18 mouse cellular contexts compared by ENCODE assay signal in the genomic region with DNA sequence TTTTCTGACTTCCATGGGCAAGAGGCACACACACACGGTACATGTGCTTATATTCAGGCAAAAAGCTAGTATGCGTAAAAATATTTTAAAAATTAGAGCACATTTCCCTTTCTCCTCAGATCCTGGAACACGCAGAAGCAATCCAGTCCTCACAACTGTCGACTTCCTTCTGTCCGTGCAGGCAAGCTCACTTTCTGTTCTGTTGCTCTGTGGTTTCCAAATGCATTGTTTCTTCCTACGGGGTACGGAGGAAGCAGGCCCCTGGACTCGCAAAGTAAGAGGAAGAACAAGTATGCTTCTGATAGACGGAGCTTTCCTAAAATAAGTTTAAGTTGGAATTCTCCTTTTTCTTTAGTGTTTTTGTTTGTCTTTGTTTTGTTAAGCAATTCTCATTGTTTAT. TPM values are rescaled to one million over a fixed set of nuclear protein-coding genes. Genes with fewer than 3 reads are reported as not detected.
DNase-seq lines count a peak whose midpoint lies in the region; ATAC-seq and TF ChIP-seq lines count a peak whose summit lies in the region.
"Had no signal": no experiment of that assay in that cellular context is flagged by ENCODE, and none has a peak within 500 bp of the region (broad histone marks: within the 10 kb centered on the region; RNA-seq: fewer than 3 reads in every experiment).

No protein-coding gene starts in this region.

- WGBS in liver, embryonic 12.5 days (ENCODE audit: insufficient replicate concordance) = 35% methylated on average over 9 of the region's 9 CpGs
- WGBS in liver, embryonic 11.5 days = 57% methylated on average over 9 of the region's 9 CpGs
- WGBS in bone marrow, adult 2 months = 7% methylated on average over 9 of the region's 9 CpGs
- WGBS in macrophage (ENCODE audit: missing documents) = 0% methylated on average over 9 of the region's 9 CpGs

- H3K36me3 ChIP-seq in liver, embryonic 12.5 days = peaks cover 3% of the 10 kb centered on the region
- H3K36me3 ChIP-seq in liver, embryonic 11.5 days (ENCODE audit: control insufficient read depth, insufficient read depth, low read length) = no peaks in the 10 kb centered on the region
- no peaks in the 10 kb centered on the region for H3K36me3 ChIP-seq in macrophage (ENCODE audit: inconsistent target)

- no peak overlapping the region for H3K9ac ChIP-seq in liver, embryonic 12.5 days
- H3K9ac ChIP-seq in liver, embryonic 11.5 days (ENCODE audit: low read depth, low read length) = no peak overlapping the region
- H3K9ac ChIP-seq: forebrain, embryonic 13.5 days; limb, embryonic 12.5 days had no signal

- intact Hi-C loops in gastrocnemius, adult 2 months (cut with DNase I) = no loop called here

- no peak for DNase-seq in gastrocnemius, adult 2 months
- DNase-seq in gastrocnemius, adult 18-20 months (ENCODE audit: low spot score) = no peak
- no peak for DNase-seq in liver, embryonic 11.5 days (ENCODE audit: low spot score)
- no peak for DNase-seq in left cerebral cortex, adult 8-10 months (ENCODE audit: low spot score in 2 of 2)
- DNase-seq: adrenal gland, postnatal 25 days; cerebellum, adult 2 months; layer of hippocampus, adult 9-11 months; right cerebral cortex, postnatal 4 days had no signal

- peaks cover 45% of the 10 kb centered on the region for H3K4me1 ChIP-seq in liver, embryonic 12.5 days
- peaks cover 3% of the 10 kb centered on the region; the same call in 1 of the 2 replicates for H3K4me1 ChIP-seq in liver, embryonic 11.5 days (replicated peaks; ENCODE audit: control insufficient read depth, insufficient read depth, low read length)
- peaks cover 9% of the 10 kb centered on the region for H3K4me1 ChIP-seq in bone marrow, adult 2 months (ENCODE audit: control insufficient read depth, insufficient read depth, low read length)
- H3K4me1 ChIP-seq: forebrain, embryonic 13.5 days had no signal

- no peak for ATAC-seq in liver, embryonic 12.5 days
- no peak for ATAC-seq in liver, embryonic 11.5 days (replicated peaks; ENCODE audit: low FRiP score)
- ATAC-seq in cerebellum, adult (ENCODE audit: insufficient number of reproducible peaks, low FRiP score, low TSS enrichment) = no peak
- ATAC-seq: forebrain, embryonic 13.5 days; hindbrain, postnatal 0 days had no signal

- H3K27ac ChIP-seq in gastrocnemius, adult 2 months = peak overlapping the region; percentile 20; the same call in 1 of the 2 replicates
- H3K27ac ChIP-seq in liver, embryonic 12.5 days = no peak overlapping the region; the same call in 1 of the 2 replicates
- H3K27ac ChIP-seq in liver, embryonic 11.5 days (ENCODE audit: low read depth, low read length) = no peak overlapping the region
- H3K27ac ChIP-seq in bone marrow, adult 2 months (ENCODE audit: control insufficient read depth, insufficient read depth, low read depth, low read length, poor library complexity) = peak overlapping the region; percentile 22; the same call in 1 of the 2 replicates
- peak overlapping the region; percentile 78 for H3K27ac ChIP-seq in macrophage
- H3K27ac ChIP-seq: forebrain, embryonic 13.5 days; hindbrain, postnatal 0 days; kidney, postnatal 0 days; limb, embryonic 12.5 days had no signal

- peak overlapping the region; percentile 5; the same call in 1 of the 2 replicates for H3K4me2 ChIP-seq in liver, embryonic 12.5 days
- H3K4me2 ChIP-seq in liver, embryonic 11.5 days = no peak overlapping the region
- H3K4me2 ChIP-seq: forebrain, embryonic 13.5 days; heart, embryonic 11.5 days; limb, embryonic 12.5 days; midbrain, embryonic 11.5 days had no signal

- H3K27me3 ChIP-seq in liver, embryonic 12.5 days (replicated peaks) = no peaks in the 10 kb centered on the region
- no peaks in the 10 kb centered on the region for H3K27me3 ChIP-seq in liver, embryonic 11.5 days (replicated peaks; ENCODE audit: control insufficient read depth, insufficient read depth, low read length)
- H3K27me3 ChIP-seq: forebrain, embryonic 13.5 days; limb, embryonic 12.5 days had no signal

- no peak overlapping the region for H3K4me3 ChIP-seq in gastrocnemius, adult 2 months
- H3K4me3 ChIP-seq in liver, embryonic 12.5 days = no peak overlapping the region
- no peak overlapping the region for H3K4me3 ChIP-seq in liver, embryonic 11.5 days (ENCODE audit: low read depth, low read length)
- no peak overlapping the region for H3K4me3 ChIP-seq in bone marrow, adult 2 months (replicated peaks; ENCODE audit: control insufficient read depth, low read depth, low read length)
- no peak overlapping the region; the same call in 1 of the 2 replicates for H3K4me3 ChIP-seq in macrophage (ENCODE audit: inconsistent target)
- H3K4me3 ChIP-seq: forebrain, embryonic 13.5 days; limb, embryonic 12.5 days had no signal

- H3K9me3 ChIP-seq in liver, embryonic 12.5 days (replicated peaks) = no peaks in the 10 kb centered on the region
- no peaks in the 10 kb centered on the region for H3K9me3 ChIP-seq in liver, embryonic 11.5 days (ENCODE audit: control insufficient read depth, low read length)
- H3K9me3 ChIP-seq: forebrain, embryonic 13.5 days had no signal

- TF ChIP-seq CTCF in gastrocnemius, adult 2 months (IDR thresholded peaks at IDR 0.05) = no peak
- TF ChIP-seq CTCF in bone marrow, adult 2 months (IDR thresholded peaks at IDR 0.05; ENCODE audit: control insufficient read depth, insufficient read depth, low read length) = no peak

- TF ChIP-seq POLR2A in bone marrow, adult 2 months (IDR thresholded peaks at IDR 0.05; ENCODE audit: borderline replicate concordance, control insufficient read depth, low read depth, low read length) = no peak

- peaks cover 89% of the 10 kb centered on the region for H3K79me2 ChIP-seq in macrophage (ENCODE audit: inconsistent target)

RNA-seq across cellular contexts. Expression of a gene that starts 8.3 kb away (rescaled TPM):
- 1 to 10 TPM; 3.0 to 4.4 TPM for total RNA-seq in gastrocnemius, adult 2 months (2021)
- total RNA-seq in gastrocnemius, adult 18-20 months (2021) = 1 to 10 TPM; 2.5 to 3.0 TPM
- polyA plus RNA-seq in liver, embryonic 12.5 days (2016; fragmentation: Nextera tagmentation; extraction: Ambion mirVana) = 6.5 and 7.8 TPM in 2 replicates
- 7.9 and 8.0 TPM in 2 replicates for polyA plus RNA-seq in liver, embryonic 11.5 days (2014; fragmentation: Nextera tagmentation; extraction: Ambion mirVana)
- 7.9 and 9.2 TPM in 2 replicates for polyA plus RNA-seq in bone marrow, adult 2 months (2011; ENCODE audit: insufficient read depth, insufficient read length, low replicate concordance, missing spikeins)
- total RNA-seq in macrophage (2018; cell fraction: chromatin; rRNA removed) = 100 to 1,000 TPM in 2 of 26 experiments, 10 to 100 TPM in 24; 24.6 to 189 (median 55.7) TPM
- 10 to 100 TPM; 11.5 to 21.4 (median 16.2) TPM for total RNA-seq in macrophage (2018; cell fraction: cytosol; rRNA removed)
- total RNA-seq in macrophage (2018; cell fraction: nucleus; rRNA removed) = 100 to 1,000 TPM in 1 of 26 experiments, 10 to 100 TPM in 25; 21.1 to 118 (median 40.9) TPM
- polyA plus RNA-seq in macrophage (2018) = 10.1 to 12.0 TPM (median 11.9 TPM) in 3 replicates
- 10 to 100 TPM; 13.6 to 26.9 (median 19.1) TPM for total RNA-seq in left cerebral cortex, adult 8-10 months (2022)

Comparison
In these comparisons a context has a peak if more than half of its experiments do, and no peak if none do; other contexts are left out.
1. H3K27ac ChIP-seq: peak in gastrocnemius, adult 2 months (single experiment), bone marrow, adult 2 months (single experiment) and macrophage (single experiment); none in liver, embryonic 12.5 days (single experiment) and liver, embryonic 11.5 days (single experiment).